Mouse (Mus musculus): Measurements from ENCODE around the gene Rptor. TPM values are rescaled to one million over a fixed set of nuclear protein-coding genes. Genes with fewer than 3 reads are reported as not detected.
A peak's percentile ranks its signal among the peaks of the same experiment; 100 is the strongest.

Gene Rptor
- total RNA-seq, 2 experiments from 2014 or later, result 34.4 to 34.8 TPM

GRCm38 (mm10) chr11:119916102-119916790 is 313.5 kb downstream of the Rptor start:
- peak; percentile 71 to 80 for DNase-seq
- intact Hi-C loops (cut with DNase I), result no loop called here

GRCm38 (mm10) chr11:119916834-119917469 is 314.2 kb downstream of the Rptor start:
- no peak for DNase-seq
- intact Hi-C loops (cut with DNase I), result no loop called here

GRCm38 (mm10) chr11:119918521-119918920 is 315.8 kb downstream of the Rptor start:
- no peak for DNase-seq
- intact Hi-C loops (cut with DNase I), result no loop called here

GRCm38 (mm10) chr11:119919432-119919831 is 316.7 kb downstream of the Rptor start:
- DNase-seq, result no peak
- intact Hi-C loops (cut with DNase I), result no loop called here

GRCm38 (mm10) chr11:119919897-119920296 is 317.2 kb downstream of the Rptor start:
- intact Hi-C loops (cut with DNase I), result no loop called here
- DNase-seq, result peak; percentile 68 to 82

GRCm38 (mm10) chr11:119920668-119921067 is 318.0 kb downstream of the Rptor start:
- DNase-seq, result no peak
- intact Hi-C loops (cut with DNase I), result no loop called here

GRCm38 (mm10) chr11:119925176-119925575 is 322.5 kb downstream of the Rptor start:
- no peak for DNase-seq
- intact Hi-C loops (cut with DNase I), result no loop called here

GRCm38 (mm10) chr11:119926762-119927161 is 324.1 kb downstream of the Rptor start:
- intact Hi-C loops (cut with DNase I), result no loop called here
- DNase-seq, result no peak

GRCm38 (mm10) chr11:119928023-119928681 is 325.4 kb downstream of the Rptor start:
- peak; percentile 59 to 63 for DNase-seq
- intact Hi-C loops (cut with DNase I), result no loop called here

- no peak for DNase-seq
- intact Hi-C loops (cut with DNase I), result no loop called here
These were observed 327.0 kb downstream of the Rptor start for GRCm38 (mm10) chr11:119929603-119930265.

- intact Hi-C loops (cut with DNase I), result no loop called here
- DNase-seq, result no peak
These were observed 329.1 kb downstream of the Rptor start for GRCm38 (mm10) chr11:119931809-119932208.

- peak in 1 of 2 experiments; percentile 55 for DNase-seq
- intact Hi-C loops (cut with DNase I), result no loop called here
These were observed 330.4 kb downstream of the Rptor start for GRCm38 (mm10) chr11:119933142-119933541.

- intact Hi-C loops (cut with DNase I), result no loop called here
- DNase-seq, result no peak
These were observed 331.3 kb downstream of the Rptor start for GRCm38 (mm10) chr11:119933819-119934583.

- intact Hi-C loops (cut with DNase I), result loop anchor here (1.0 kb wide), 1 partner anchor 57 kb away; no protein-coding TSS in a partner anchor
- no peak for DNase-seq
These were observed 332.1 kb downstream of the Rptor start for GRCm38 (mm10) chr11:119934773-119935172.

- DNase-seq, result peak; percentile 72 to 80
- intact Hi-C loops (cut with DNase I), result loop anchor here (1.0 kb wide), 1 partner anchor 56 kb away; no protein-coding TSS in a partner anchor
These were observed 332.8 kb downstream of the Rptor start for GRCm38 (mm10) chr11:119935457-119935856.

- intact Hi-C loops (cut with DNase I), result no loop called here
- DNase-seq, result no peak
These were observed 333.8 kb downstream of the Rptor start for GRCm38 (mm10) chr11:119936456-119936855.

GRCm38 (mm10) chr11:119937216-119937615 is 334.5 kb downstream of the Rptor start:
- no peak for DNase-seq
- intact Hi-C loops (cut with DNase I), result no loop called here

- intact Hi-C loops (cut with DNase I), result no loop called here
- no peak for DNase-seq
These were observed 335.2 kb downstream of the Rptor start for GRCm38 (mm10) chr11:119937772-119938502.

- intact Hi-C loops (cut with DNase I), result no loop called here
- DNase-seq, result no peak
These were observed 336.5 kb downstream of the Rptor start for GRCm38 (mm10) chr11:119939073-119939710.

All from heart, postnatal 14 days (tissue).